In the genomic region with DNA sequence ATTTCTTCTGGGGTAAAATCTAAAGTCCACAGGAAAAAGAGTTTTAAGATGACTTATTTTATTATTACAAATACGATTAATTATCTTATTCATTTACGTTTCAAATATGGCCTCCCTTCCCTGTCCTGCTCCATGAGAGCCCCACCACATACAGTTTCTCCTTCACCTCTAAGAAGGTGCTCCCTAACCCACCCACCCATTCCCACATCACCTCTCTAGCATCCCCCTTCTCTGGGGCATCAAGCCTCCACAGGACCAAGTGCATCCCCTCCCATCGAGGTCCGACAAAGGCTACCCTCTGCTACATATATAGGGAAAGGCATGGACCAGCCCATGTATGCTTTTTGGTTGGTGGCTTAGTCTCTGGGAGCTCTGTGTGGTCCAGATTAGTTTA, we compare ENCODE assay signal across 10 mouse cellular contexts.
A peak's percentile ranks its signal among the peaks of the same experiment; 100 is the strongest.
DNase-seq lines count a peak whose midpoint lies in the region; ATAC-seq lines count a peak whose summit lies in the region.
"Had no signal": no experiment of that assay in that cellular context is flagged by ENCODE, and none has a peak within 500 bp of the region (broad histone marks: within the 10 kb centered on the region; RNA-seq: fewer than 3 reads in every experiment).

No protein-coding gene starts in this region.

- 0 out of 2 replicates have a peak, but pooled peaks have one; percentile 42 for ATAC-seq in limb, embryonic 12.5 days (ENCODE audit: insufficient number of reproducible peaks, insufficient read depth, low FRiP score, low TSS enrichment, low read depth)
- ATAC-seq in forebrain, embryonic 13.5 days, result peak; percentile 60
- ATAC-seq in hindbrain, embryonic 13.5 days (ENCODE audit: low FRiP score), result peak; percentile 72
- ATAC-seq in neural tube, embryonic 12.5 days (ENCODE audit: low FRiP score, low read depth), result peak; percentile 31; the same call in 1 of the 2 replicates
- ATAC-seq: liver, postnatal 0 days had no signal

- DNase-seq in limb, embryonic 10.5 days (ENCODE audit: low spot score), result no peak
- no peak for DNase-seq in thymus, postnatal 0 days (ENCODE audit: low spot score)
- no peak for DNase-seq in layer of hippocampus, adult 18-20 months (ENCODE audit: low spot score in 2 of 2)
- DNase-seq: heart, adult 11 months had no signal

- no peak overlapping the region for H3K27ac ChIP-seq in limb, embryonic 12.5 days
- H3K27ac ChIP-seq in limb, embryonic 10.5 days, result no peak overlapping the region
- no peak overlapping the region for H3K27ac ChIP-seq in forebrain, embryonic 13.5 days
- H3K27ac ChIP-seq in hindbrain, embryonic 13.5 days, result no peak overlapping the region
- H3K27ac ChIP-seq in neural tube, embryonic 12.5 days, result no peak overlapping the region

- H3K36me3 ChIP-seq in limb, embryonic 12.5 days, result no peaks in the 10 kb centered on the region
- no peaks in the 10 kb centered on the region for H3K36me3 ChIP-seq in limb, embryonic 10.5 days
- H3K36me3 ChIP-seq in forebrain, embryonic 13.5 days (ENCODE audit: poor library complexity, severe bottlenecking), result no peaks in the 10 kb centered on the region
- H3K36me3 ChIP-seq in hindbrain, embryonic 13.5 days, result no peaks in the 10 kb centered on the region
- no peaks in the 10 kb centered on the region for H3K36me3 ChIP-seq in neural tube, embryonic 12.5 days
- H3K36me3 ChIP-seq: heart, embryonic 12.5 days had no signal

- no peak overlapping the region for H3K9ac ChIP-seq in limb, embryonic 12.5 days (replicated peaks)
- H3K9ac ChIP-seq in forebrain, embryonic 13.5 days, result no peak overlapping the region
- no peak overlapping the region for H3K9ac ChIP-seq in hindbrain, embryonic 13.5 days
- H3K9ac ChIP-seq in neural tube, embryonic 12.5 days, result no peak overlapping the region
- H3K9ac ChIP-seq: heart, embryonic 12.5 days; liver, postnatal 0 days had no signal

- no peak overlapping the region for H3K4me3 ChIP-seq in limb, embryonic 12.5 days (replicated peaks)
- no peak overlapping the region for H3K4me3 ChIP-seq in limb, embryonic 10.5 days
- no peak overlapping the region for H3K4me3 ChIP-seq in forebrain, embryonic 13.5 days
- H3K4me3 ChIP-seq in hindbrain, embryonic 13.5 days, result no peak overlapping the region
- no peak overlapping the region for H3K4me3 ChIP-seq in neural tube, embryonic 12.5 days

- no peaks in the 10 kb centered on the region for H3K4me1 ChIP-seq in limb, embryonic 12.5 days (replicated peaks)
- no peaks in the 10 kb centered on the region for H3K4me1 ChIP-seq in limb, embryonic 10.5 days
- H3K4me1 ChIP-seq in forebrain, embryonic 13.5 days, result no peaks in the 10 kb centered on the region
- H3K4me1 ChIP-seq in hindbrain, embryonic 13.5 days (replicated peaks), result no peaks in the 10 kb centered on the region
- no peaks in the 10 kb centered on the region for H3K4me1 ChIP-seq in neural tube, embryonic 12.5 days
- H3K4me1 ChIP-seq: heart, embryonic 12.5 days had no signal

- 66% methylated on average over 4 of the region's 4 CpGs for WGBS in limb, embryonic 12.5 days
- 64% methylated on average over 4 of the region's 4 CpGs for WGBS in limb, embryonic 10.5 days
- 62% methylated on average over 4 of the region's 4 CpGs for WGBS in forebrain, embryonic 13.5 days
- 55% methylated on average over 4 of the region's 4 CpGs for WGBS in hindbrain, embryonic 13.5 days
- 58% methylated on average over 4 of the region's 4 CpGs for WGBS in neural tube, embryonic 12.5 days

- H3K27me3 ChIP-seq in limb, embryonic 12.5 days, result no peaks in the 10 kb centered on the region
- H3K27me3 ChIP-seq in limb, embryonic 10.5 days (ENCODE audit: low read depth, poor library complexity, severe bottlenecking), result no peaks in the 10 kb centered on the region
- H3K27me3 ChIP-seq in forebrain, embryonic 13.5 days, result no peaks in the 10 kb centered on the region
- 0 out of 2 replicates have a peak, but pooled peaks cover 2% of the 10 kb centered on the region for H3K27me3 ChIP-seq in hindbrain, embryonic 13.5 days
- no peaks in the 10 kb centered on the region for H3K27me3 ChIP-seq in neural tube, embryonic 12.5 days (replicated peaks)
- H3K27me3 ChIP-seq: heart, embryonic 12.5 days had no signal

- no peak overlapping the region for H3K4me2 ChIP-seq in limb, embryonic 12.5 days
- no peak overlapping the region for H3K4me2 ChIP-seq in forebrain, embryonic 13.5 days
- H3K4me2 ChIP-seq in hindbrain, embryonic 13.5 days, result no peak overlapping the region
- no peak overlapping the region for H3K4me2 ChIP-seq in neural tube, embryonic 12.5 days (replicated peaks)

- no peaks in the 10 kb centered on the region for H3K9me3 ChIP-seq in limb, embryonic 12.5 days
- H3K9me3 ChIP-seq in limb, embryonic 10.5 days (replicated peaks), result no peaks in the 10 kb centered on the region
- H3K9me3 ChIP-seq in forebrain, embryonic 13.5 days (replicated peaks), result no peaks in the 10 kb centered on the region
- no peaks in the 10 kb centered on the region for H3K9me3 ChIP-seq in hindbrain, embryonic 13.5 days
- no peaks in the 10 kb centered on the region for H3K9me3 ChIP-seq in neural tube, embryonic 12.5 days
- H3K9me3 ChIP-seq: heart, embryonic 12.5 days had no signal
